Mouse (Mus musculus) limb, embryonic 14.5 days (tissue): Measurements from ENCODE around the gene Oaz2. TPM values are rescaled to one million over a fixed set of nuclear protein-coding genes. Genes with fewer than 3 reads are reported as not detected.

Experiments
- ATAC-seq: fragments of 200-750 bp; cut with Nextera tagmentation; 2 replicates; pipeline ENCODE4 v1.8.0; 2017; ENCODE audit warnings: low read depth, moderate number of reproducible peaks, moderate TSS enrichment; ENCODE audit not compliant: low FRiP score
- DNase-seq: peaks from one replicate; pipeline ENCODE4 v3.0.0-alpha.2; 2015; ENCODE audit warnings: low spot score
- H3K27ac ChIP-seq: fragments of 300-500 bp; sonication (generic); replicated peaks from 2 replicates; pipeline ENCODE4 v1.5.1; 2014; ENCODE audit warnings: low read depth, mild to moderate bottlenecking, low read length, moderate library complexity, mixed read lengths
- H3K27me3 ChIP-seq: fragments of 300-500 bp; sonication (generic); 2 replicates; pipeline ENCODE4 v1.6.1; 2014; ENCODE audit warnings: low read length, mixed read lengths; ENCODE audit not compliant: control insufficient read depth, insufficient read depth
- H3K36me3 ChIP-seq: fragments of 300-500 bp; sonication (generic); 2 replicates; pipeline ENCODE4 v1.6.1; 2014; ENCODE audit warnings: mild to moderate bottlenecking, low read length, moderate library complexity, mixed read lengths; ENCODE audit not compliant: control insufficient read depth, insufficient read depth
- H3K4me1 ChIP-seq: fragments of 300-500 bp; sonication (generic); 2 replicates; pipeline ENCODE4 v1.6.1; 2014; ENCODE audit warnings: antibody characterized with exemption, low read length, mixed read lengths; ENCODE audit not compliant: control insufficient read depth, insufficient read depth
- H3K4me2 ChIP-seq: fragments of 300-500 bp; sonication (generic); replicated peaks from 2 replicates; pipeline ENCODE4 v1.6.1; 2014; ENCODE audit warnings: low read depth, mild to moderate bottlenecking, low read length, moderate library complexity; ENCODE audit not compliant: severe bottlenecking
- H3K4me3 ChIP-seq: fragments of 300-500 bp; sonication (generic); replicated peaks from 2 replicates; pipeline ENCODE4 v1.5.1; 2014; ENCODE audit warnings: low read length
- H3K9ac ChIP-seq: fragments of 300-500 bp; sonication (generic); 2 replicates; pipeline ENCODE4 v1.6.1; 2014; ENCODE audit warnings: mild to moderate bottlenecking, low read depth, low read length, moderate library complexity; ENCODE audit not compliant: severe bottlenecking
- H3K9me3 ChIP-seq: fragments of 300-500 bp; sonication (generic); 2 replicates; pipeline ENCODE4 v1.6.1; 2016; ENCODE audit warnings: low read length; ENCODE audit not compliant: control insufficient read depth
- POLR2A ChIP-seq: fragments of 200-500 bp; IDR thresholded peaks from 2 replicates; pipeline ENCODE4 v1.8.0; 2012; ENCODE audit warnings: inconsistent platforms, mild to moderate bottlenecking, moderate library complexity, borderline replicate concordance; ENCODE audit not compliant: insufficient read depth, insufficient read length; ENCODE audit errors: extremely low read depth
- WGBS: fragments of 180-500 bp; shearing (Covaris S2); extraction: QIAGEN DNeasy Blood & Tissue Kit; methylation state at CpG from one replicate; pipeline ENCODE4 v1.1.7; 2014; 5-methylcytosine and 5-hydroxymethylcytosine counted together
- polyA plus RNA-seq, 2 experiments: library from polyadenylated mRNA; depleted of rRNA in 1 of 2; stranded (reverse) in 1 of 2; unstranded in 1 of 2; fragments of >200 nt; fragmentation: Nextera tagmentation in 1 of 2; extraction: Ambion mirVana in 1 of 2; gene quantifications; 2 replicates each; pipeline versions ENCODE4 v1.2.1 to v1.2.3; 2012 to 2014

The Oaz2 gene
- polyA plus RNA-seq (2012; rRNA removed) (199 and 250 TPM in 2 replicates), polyA plus RNA-seq (2014; fragmentation: Nextera tagmentation; extraction: Ambion mirVana) (221 and 260 TPM in 2 replicates)

GRCm38 (mm10) chr9:65667701-65668100, at the start of gene Oaz2:
Oaz2 (plus strand) TSS chr9:65668001.
- ATAC-seq: no peak
- no peaks in the 10 kb centered on the region for H3K36me3 ChIP-seq
- DNase-seq: no peak
- H3K27ac ChIP-seq: no peak within 1 kb of the TSS
- H3K27me3 ChIP-seq: no peaks in the 10 kb centered on the region
- no peak for TF ChIP-seq POLR2A
- no peak within 1 kb of the TSS for H3K4me2 ChIP-seq
- no peaks in the 10 kb centered on the region for H3K9me3 ChIP-seq
- 93% methylated on average over 8 of the region's 8 CpGs for WGBS
- H3K4me1 ChIP-seq: no peaks in the 10 kb centered on the region
- no peak within 1 kb of the TSS for H3K4me3 ChIP-seq
- no peak within 1 kb of the TSS for H3K9ac ChIP-seq

- Histone ChIP-seq H3K36me3 (no peaks in the 10 kb centered on the region), H3K27ac (no peak overlapping the region), H3K4me3 (no peak overlapping the region), H3K4me1 (no peaks in the 10 kb centered on the region), H3K9ac (no peak overlapping the region), H3K27me3 (no peaks in the 10 kb centered on the region), H3K9me3 (no peaks in the 10 kb centered on the region), H3K4me2 (no peak overlapping the region)
- ATAC-seq (no peak), DNase-seq (no peak)
- no peak for TF ChIP-seq POLR2A
- 63% methylated on average over 3 of the region's 3 CpGs for WGBS
Measured at GRCm38 (mm10) chr9:65619311-65619710, 48.5 kb upstream of the Oaz2 start.

DNA sequence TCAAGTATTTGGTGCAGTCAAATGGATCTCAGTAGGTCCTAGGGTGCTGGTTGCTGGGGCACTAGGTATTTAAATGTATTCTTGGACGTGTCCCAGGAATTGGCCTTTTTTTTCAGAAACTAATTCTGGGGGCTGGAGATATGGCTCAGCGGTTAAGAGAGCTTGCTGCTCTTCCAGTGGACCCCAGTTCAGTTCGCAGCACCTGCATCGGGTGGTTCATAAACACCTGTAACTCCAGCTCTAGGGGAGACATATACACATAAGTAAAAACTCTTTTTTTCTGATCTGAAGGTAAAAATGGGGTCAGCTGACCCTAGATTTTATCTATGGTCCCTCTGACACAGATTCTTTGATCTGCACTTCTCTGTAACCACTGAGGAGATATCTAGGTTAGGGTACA, 46.6 kb upstream of the Oaz2 start:
- Histone ChIP-seq H3K4me2 (no peak overlapping the region), H3K4me3 (no peak overlapping the region), H3K27ac (no peak overlapping the region), H3K9me3 (no peaks in the 10 kb centered on the region), H3K27me3 (no peaks in the 10 kb centered on the region), H3K4me1 (no peaks in the 10 kb centered on the region), H3K36me3 (no peaks in the 10 kb centered on the region), H3K9ac (no peak overlapping the region)
- ATAC-seq: no peak
- WGBS: 86% methylated on average over 4 of the region's 4 CpGs
- no peak for DNase-seq
- no peak for TF ChIP-seq POLR2A

DNA sequence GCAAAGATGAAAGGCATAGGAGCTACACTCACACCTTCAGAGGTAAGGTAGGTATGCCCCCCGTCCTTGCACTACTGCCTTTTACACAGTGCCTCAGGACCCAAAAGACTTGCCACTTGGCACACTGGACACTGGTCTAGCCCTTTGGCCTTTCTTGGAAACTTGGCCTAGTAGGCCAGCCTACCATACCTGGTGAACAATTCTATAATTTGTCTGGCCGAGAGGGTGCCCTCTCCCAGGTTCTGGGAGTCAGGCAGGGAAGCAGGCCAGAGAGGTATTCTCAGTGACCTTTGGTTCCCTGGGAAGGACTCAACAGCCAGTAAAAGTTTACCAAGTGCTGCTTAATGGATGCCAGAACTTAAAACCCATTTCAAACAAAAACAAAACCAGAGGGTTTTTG, 46.1 kb upstream of the Oaz2 start:
- H3K9ac ChIP-seq: no peak overlapping the region
- no peak overlapping the region for H3K4me2 ChIP-seq
- ATAC-seq: no peak
- H3K9me3 ChIP-seq: no peaks in the 10 kb centered on the region
- DNase-seq: no peak
- no peaks in the 10 kb centered on the region for H3K36me3 ChIP-seq
- no peaks in the 10 kb centered on the region for H3K27me3 ChIP-seq
- no peak for TF ChIP-seq POLR2A
- no peak overlapping the region for H3K4me3 ChIP-seq
- H3K27ac ChIP-seq: no peak overlapping the region
- WGBS: 69% methylated on average over 2 of the region's 2 CpGs
- no peaks in the 10 kb centered on the region for H3K4me1 ChIP-seq

GRCm38 (mm10) chr9:65622826-65623225, 45.0 kb upstream of the Oaz2 start:
- Histone ChIP-seq H3K27me3 (peaks cover under 1% of the 10 kb centered on the region; the same call in 1 of the 2 replicates), H3K9me3 (no peaks in the 10 kb centered on the region)
- WGBS: 88% methylated on average over 5 of the region's 5 CpGs

DNA sequence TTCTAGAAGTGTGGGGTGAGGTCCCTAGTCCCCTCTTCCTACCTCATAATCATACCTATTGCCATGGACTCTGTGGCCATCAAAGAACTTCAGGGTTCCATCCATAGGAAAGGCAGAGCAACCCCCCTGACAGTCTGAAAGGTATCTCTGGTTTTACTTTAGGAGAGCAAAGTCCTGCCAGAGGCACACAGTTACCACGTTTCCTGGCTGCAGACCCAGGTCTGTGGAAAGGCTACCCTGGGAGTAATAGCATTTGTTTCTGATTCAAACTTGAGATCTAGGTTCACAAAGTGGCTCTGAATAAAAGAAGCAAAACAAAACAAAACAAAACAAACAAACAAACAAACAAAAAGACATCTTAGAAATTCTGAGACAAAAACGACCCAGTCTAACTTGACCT, 43.5 kb upstream of the Oaz2 start:
- no peak for TF ChIP-seq POLR2A
- Histone ChIP-seq H3K9ac (no peak overlapping the region), H3K36me3 (no peaks in the 10 kb centered on the region), H3K4me3 (no peak overlapping the region), H3K27ac (no peak overlapping the region), H3K4me1 (peaks cover 6% of the 10 kb centered on the region; the same call in 1 of the 2 replicates), H3K27me3 (peaks cover 15% of the 10 kb centered on the region; the same call in 1 of the 2 replicates), H3K9me3 (no peaks in the 10 kb centered on the region), H3K4me2 (no peak overlapping the region)
- WGBS: 61% methylated on average over 2 of the region's 2 CpGs
- ATAC-seq (no peak), DNase-seq (no peak)

More at GRCm38 (mm10) chr9:65622826-65623225, 45.0 kb upstream of the Oaz2 start:
- no peak overlapping the region for H3K4me2 ChIP-seq
- no peaks in the 10 kb centered on the region for H3K36me3 ChIP-seq
- ATAC-seq (no peak), DNase-seq (no peak)
- no peak overlapping the region for H3K27ac ChIP-seq
- no peak for TF ChIP-seq POLR2A
- no peak overlapping the region for H3K4me3 ChIP-seq
- H3K4me1 ChIP-seq: no peaks in the 10 kb centered on the region
- H3K9ac ChIP-seq: no peak overlapping the region
